Mouse (Mus musculus): ENCODE results near the gene Mrps34. TPM values are rescaled to one million over a fixed set of nuclear protein-coding genes. Genes with fewer than 3 reads are reported as not detected.
"Not testable (repeated sequence)": the region's sequence is repeated elsewhere in the genome, so short reads cannot be mapped to it uniquely, and the experiment has no call there.

The Mrps34 gene
- polyA plus RNA-seq, 1 experiment from 2014 or later: 117 TPM

GRCm38 (mm10) chr17:24933163-24933562 is 38.2 kb downstream of the Mrps34 start:
- 87% methylated on average over 4 of the region's 4 CpGs for WGBS
- H3K4me1 ChIP-seq: peaks cover 18% of the 10 kb centered on the region
- no peak for DNase-seq (ENCODE audit: low spot score)
- H3K4me3 ChIP-seq: no peak overlapping the region
- H3K36me3 ChIP-seq: peaks cover 14% of the 10 kb centered on the region
- H3K27me3 ChIP-seq (ENCODE audit: insufficient read depth, poor library complexity, severe bottlenecking): no peaks in the 10 kb centered on the region
- no peak overlapping the region for H3K27ac ChIP-seq
- H3K9me3 ChIP-seq: no peaks in the 10 kb centered on the region

GRCm38 (mm10) chr17:24934926-24935325 is 40.0 kb downstream of the Mrps34 start:
- Histone ChIP-seq H3K27ac (0 out of 2 replicates have a peak overlapping the region, but pooled peaks have one; percentile 31), H3K9me3 (no peaks in the 10 kb centered on the region), H3K27me3 (ENCODE audit: insufficient read depth, poor library complexity, severe bottlenecking) (no peaks in the 10 kb centered on the region), H3K36me3 (peaks cover 13% of the 10 kb centered on the region), H3K4me1 (peaks cover 18% of the 10 kb centered on the region), H3K4me3 (peak overlapping the region; percentile 85)
- WGBS: 40% methylated on average over 4 of the region's 4 CpGs
- DNase-seq (ENCODE audit: low spot score): no peak

GRCm38 (mm10) chr17:24935666-24936065 is 40.8 kb downstream of the Mrps34 start:
- Histone ChIP-seq H3K27ac (peak overlapping the region; percentile 86), H3K27me3 (ENCODE audit: insufficient read depth, poor library complexity, severe bottlenecking) (no peaks in the 10 kb centered on the region), H3K4me3 (peak overlapping the region; percentile 85), H3K9me3 (no peaks in the 10 kb centered on the region), H3K36me3 (peaks cover 13% of the 10 kb centered on the region), H3K4me1 (peaks cover 18% of the 10 kb centered on the region)
- DNase-seq (ENCODE audit: low spot score): no peak

GRCm38 (mm10) chr17:24936259-24937237 is 41.6 kb downstream of the Mrps34 start, which contains the start of gene Mapk8ip3:
Mapk8ip3 (minus strand) TSS chr17:24936977.
- peaks cover 17% of the 10 kb centered on the region for H3K36me3 ChIP-seq
- peak within 1 kb of the TSS; percentile 85 for H3K4me3 ChIP-seq
- H3K27ac ChIP-seq: peak within 1 kb of the TSS; percentile 86
- no peaks in the 10 kb centered on the region for H3K27me3 ChIP-seq (ENCODE audit: insufficient read depth, poor library complexity, severe bottlenecking)
- peaks cover 18% of the 10 kb centered on the region for H3K4me1 ChIP-seq
- peak; percentile 98 for DNase-seq (ENCODE audit: low spot score)
- no peaks in the 10 kb centered on the region for H3K9me3 ChIP-seq
- under 1% methylated on average over 78 of the region's 78 CpGs for WGBS

GRCm38 (mm10) chr17:24937266-24937665 is 42.4 kb downstream of the Mrps34 start:
- 41% methylated on average over 6 of the region's 6 CpGs for WGBS
- H3K4me1 ChIP-seq: peaks cover 18% of the 10 kb centered on the region
- H3K36me3 ChIP-seq: peaks cover 13% of the 10 kb centered on the region; the same call in 1 of the 2 replicates
- H3K9me3 ChIP-seq: no peaks in the 10 kb centered on the region
- DNase-seq (ENCODE audit: low spot score): no peak
- H3K27ac ChIP-seq: peak overlapping the region; percentile 86
- H3K27me3 ChIP-seq (ENCODE audit: insufficient read depth, poor library complexity, severe bottlenecking): no peaks in the 10 kb centered on the region
- H3K4me3 ChIP-seq: peak overlapping the region; percentile 85

- WGBS: 25% methylated on average over 2 of the region's 2 CpGs
- H3K36me3 ChIP-seq: peaks cover 52% of the 10 kb centered on the region
- not testable (repeated sequence) for DNase-seq (ENCODE audit: low spot score)
Measured at GRCm38 (mm10) chr17:24942453-24942852, 47.5 kb downstream of the Mrps34 start.

GRCm38 (mm10) chr17:24943036-24943435 is 48.1 kb downstream of the Mrps34 start:
- Histone ChIP-seq H3K9me3 (no peaks in the 10 kb centered on the region), H3K36me3 (peaks cover 58% of the 10 kb centered on the region), H3K4me1 (no peaks in the 10 kb centered on the region), H3K27ac (no peak overlapping the region), H3K4me3 (no peak overlapping the region), H3K27me3 (ENCODE audit: insufficient read depth, poor library complexity, severe bottlenecking) (no peaks in the 10 kb centered on the region)
- 90% methylated on average over 7 of the region's 7 CpGs for WGBS
- DNase-seq (ENCODE audit: low spot score): no peak

More at GRCm38 (mm10) chr17:24942453-24942852, 47.5 kb downstream of the Mrps34 start:
- not testable (repeated sequence) for H3K4me3 ChIP-seq; H3K4me1 ChIP-seq; H3K9me3 ChIP-seq; H3K27ac ChIP-seq; H3K27me3 ChIP-seq (ENCODE audit: insufficient read depth, poor library complexity, severe bottlenecking)

GRCm38 (mm10) chr17:24943589-24943988 is 48.7 kb downstream of the Mrps34 start:
- H3K9me3 ChIP-seq; H3K4me1 ChIP-seq; DNase-seq (ENCODE audit: low spot score); H3K27ac ChIP-seq; H3K4me3 ChIP-seq; H3K27me3 ChIP-seq (ENCODE audit: insufficient read depth, poor library complexity, severe bottlenecking): not testable (repeated sequence)
- H3K36me3 ChIP-seq: peaks cover 64% of the 10 kb centered on the region
- 82% methylated on average over 1 of the region's 1 CpGs for whole genome bisulfite sequencing

Other genes with a start within 250 kb of the Mrps34 start
- gene Slc9a3r2, start 244.8 kb upstream of the Mrps34 start, polyA plus RNA-seq (2016; fragmentation: Nextera tagmentation; extraction: Ambion mirVana): 51.5 and 51.9 TPM in 2 replicates
- gene Npw, start 236.7 kb upstream of the Mrps34 start, polyA plus RNA-seq (2016; fragmentation: Nextera tagmentation; extraction: Ambion mirVana): 0.28 TPM in 1 of 2 replicates, not detected in the other
- gene Zfp598, start 225.4 kb upstream of the Mrps34 start, polyA plus RNA-seq (2016; fragmentation: Nextera tagmentation; extraction: Ambion mirVana): 22.3 and 26.2 TPM in 2 replicates
- 0.54 and 1.5 TPM in 2 replicates for gene Syngr3, start 205.2 kb upstream of the Mrps34 start, polyA plus RNA-seq (2016; fragmentation: Nextera tagmentation; extraction: Ambion mirVana)
- gene Gfer, start 199.0 kb upstream of the Mrps34 start, polyA plus RNA-seq (2016; fragmentation: Nextera tagmentation; extraction: Ambion mirVana): 38.3 and 49.4 TPM in 2 replicates
- 0.78 and 0.79 TPM in 2 replicates for gene Noxo1, start 198.9 kb upstream of the Mrps34 start, polyA plus RNA-seq (2016; fragmentation: Nextera tagmentation; extraction: Ambion mirVana)
- 79.1 and 100 TPM in 2 replicates for gene Tbl3, start 187.5 kb upstream of the Mrps34 start, polyA plus RNA-seq (2016; fragmentation: Nextera tagmentation; extraction: Ambion mirVana)
- gene Rnf151, start 177.1 kb upstream of the Mrps34 start, polyA plus RNA-seq (2016; fragmentation: Nextera tagmentation; extraction: Ambion mirVana): 0.20 and 0.33 TPM in 2 replicates
- 1,171 and 1,258 TPM in 2 replicates for gene Rps2, start 177.0 kb upstream of the Mrps34 start, polyA plus RNA-seq (2016; fragmentation: Nextera tagmentation; extraction: Ambion mirVana)
- gene Ndufb10, start 170.6 kb upstream of the Mrps34 start, polyA plus RNA-seq (2016; fragmentation: Nextera tagmentation; extraction: Ambion mirVana): 342 and 383 TPM in 2 replicates
- gene Rpl3l, start 167.3 kb upstream of the Mrps34 start, polyA plus RNA-seq (2016; fragmentation: Nextera tagmentation; extraction: Ambion mirVana): 0.39 and 1.3 TPM in 2 replicates
- gene Msrb1, start 158.5 kb upstream of the Mrps34 start, polyA plus RNA-seq (2016; fragmentation: Nextera tagmentation; extraction: Ambion mirVana): 17.8 and 19.7 TPM in 2 replicates
- 0.51 and 0.80 TPM in 2 replicates for gene Hs3st6, start 142.1 kb upstream of the Mrps34 start, polyA plus RNA-seq (2016; fragmentation: Nextera tagmentation; extraction: Ambion mirVana)
- not detected in 2 replicates for gene Meiob, start 90.8 kb upstream of the Mrps34 start, polyA plus RNA-seq (2016; fragmentation: Nextera tagmentation; extraction: Ambion mirVana)
- gene Hagh, start 55.0 kb upstream of the Mrps34 start, polyA plus RNA-seq (2016; fragmentation: Nextera tagmentation; extraction: Ambion mirVana): 38.9 and 49.0 TPM in 2 replicates
- 31.4 and 37.8 TPM in 2 replicates for gene Fahd1, start 44.8 kb upstream of the Mrps34 start, polyA plus RNA-seq (2016; fragmentation: Nextera tagmentation; extraction: Ambion mirVana)
- 0.21 and 0.85 TPM in 2 replicates for gene Igfals, start 29.1 kb upstream of the Mrps34 start, polyA plus RNA-seq (2016; fragmentation: Nextera tagmentation; extraction: Ambion mirVana)
- 59.1 and 71.0 TPM in 2 replicates for gene Nubp2, start 8.8 kb upstream of the Mrps34 start, polyA plus RNA-seq (2016; fragmentation: Nextera tagmentation; extraction: Ambion mirVana)
- gene Spsb3, start 8.5 kb upstream of the Mrps34 start, polyA plus RNA-seq (2016; fragmentation: Nextera tagmentation; extraction: Ambion mirVana): 31.1 and 36.1 TPM in 2 replicates
- gene Eme2, start within 50 bp of the Mrps34 start, polyA plus RNA-seq (2016; fragmentation: Nextera tagmentation; extraction: Ambion mirVana): 25.6 and 28.0 TPM in 2 replicates
- gene Nme3, start 1.4 kb downstream of the Mrps34 start, polyA plus RNA-seq (2016; fragmentation: Nextera tagmentation; extraction: Ambion mirVana): 30.5 and 41.4 TPM in 2 replicates
- gene Mapk8ip3, start 41.9 kb downstream of the Mrps34 start, polyA plus RNA-seq (2016; fragmentation: Nextera tagmentation; extraction: Ambion mirVana): 36.3 and 42.6 TPM in 2 replicates
- gene Jpt2, start 65.6 kb downstream of the Mrps34 start, polyA plus RNA-seq (2016; fragmentation: Nextera tagmentation; extraction: Ambion mirVana): 212 and 255 TPM in 2 replicates
- 6.2 and 7.2 TPM in 2 replicates for gene Cramp1l, start 120.7 kb downstream of the Mrps34 start, polyA plus RNA-seq (2016; fragmentation: Nextera tagmentation; extraction: Ambion mirVana)
- gene Ift140, start 121.0 kb downstream of the Mrps34 start, polyA plus RNA-seq (2016; fragmentation: Nextera tagmentation; extraction: Ambion mirVana): 18.4 and 19.1 TPM in 2 replicates
- gene Tmem204, start 188.5 kb downstream of the Mrps34 start, polyA plus RNA-seq (2016; fragmentation: Nextera tagmentation; extraction: Ambion mirVana): 12.2 and 15.9 TPM in 2 replicates
- gene Telo2, start 220.9 kb downstream of the Mrps34 start, polyA plus RNA-seq (2016; fragmentation: Nextera tagmentation; extraction: Ambion mirVana): 35.2 and 45.2 TPM in 2 replicates
- gene Ptx4, start 225.6 kb downstream of the Mrps34 start, polyA plus RNA-seq (2016; fragmentation: Nextera tagmentation; extraction: Ambion mirVana): 0.08 and 0.15 TPM in 2 replicates
- 20.5 and 21.7 TPM in 2 replicates for gene Clcn7, start 238.3 kb downstream of the Mrps34 start, polyA plus RNA-seq (2016; fragmentation: Nextera tagmentation; extraction: Ambion mirVana)

Data from heart, embryonic 10.5 days (tissue).